Mouse (Mus musculus) heart, adult 2 months (tissue): Measurements from ENCODE around the gene Parp16. TPM values are rescaled to one million over a fixed set of nuclear protein-coding genes. Genes with fewer than 3 reads are reported as not detected.

Experiments
- DNase-seq, 2 experiments: peaks; one replicate each; pipeline ENCODE4 v3.0.0; 2021
- H3K27ac ChIP-seq: fragments of 200-600 bp; 2 replicates; pipeline ENCODE4 v1.8.1; 2022
- H3K27me3 ChIP-seq: fragments of 200-500 bp; 2 replicates; pipeline ENCODE4 v1.6.1; 2012; ENCODE audit warnings: mild to moderate bottlenecking, low read length, inconsistent platforms, mixed read lengths; ENCODE audit not compliant: control insufficient read depth, insufficient read depth
- H3K36me3 ChIP-seq: fragments of 200-500 bp; 2 replicates; pipeline ENCODE4 v1.6.1; 2012; ENCODE audit warnings: low read length, inconsistent platforms; ENCODE audit not compliant: control insufficient read depth, insufficient read depth
- H3K4me1 ChIP-seq: fragments of 200-500 bp; 2 replicates; pipeline ENCODE4 v1.6.1; 2011; ENCODE audit warnings: low read length; ENCODE audit not compliant: control insufficient read depth, insufficient read depth
- H3K4me3 ChIP-seq: fragments of 200-600 bp; 2 replicates; pipeline ENCODE4 v1.8.1; 2022
- H3K79me2 ChIP-seq: fragments of 200-500 bp; replicated peaks from 2 replicates; pipeline ENCODE4 v1.6.1; 2012; ENCODE audit warnings: mild to moderate bottlenecking, inconsistent platforms, low read length, moderate library complexity, mixed read lengths; ENCODE audit not compliant: control insufficient read depth, insufficient read depth
- H3K9ac ChIP-seq: fragments of 200-500 bp; 2 replicates; pipeline ENCODE4 v1.6.1; 2012; ENCODE audit warnings: low read depth, mild to moderate bottlenecking, control low read depth, inconsistent platforms, low read length, mixed read lengths
- CTCF ChIP-seq: fragments of 200-600 bp; IDR thresholded peaks from 2 replicates; pipeline ENCODE4 v1.8.1; 2022; ENCODE audit warnings: antibody characterized with exemption, mild to moderate bottlenecking, moderate library complexity
- EP300 ChIP-seq: fragments of 200-500 bp; IDR thresholded peaks from 2 replicates; pipeline ENCODE4 v1.6.1; 2011; ENCODE audit warnings: low read depth, low read length, control low read depth; ENCODE audit not compliant: insufficient read depth
- POLR2A ChIP-seq: fragments of 200-500 bp; IDR thresholded peaks from 2 replicates; pipeline ENCODE4 v1.6.1; 2011; ENCODE audit warnings: mild to moderate bottlenecking, low read depth, low read length, control low read depth; ENCODE audit not compliant: insufficient read depth
- WGBS: fragments of 180-500 bp; shearing (Covaris S2); methylation state at CpG from one replicate; pipeline ENCODE4 v1.1.7; 2018; 5-methylcytosine and 5-hydroxymethylcytosine counted together
- intact Hi-C: fragments of 180-260 bp; cut with DNase I; formaldehyde crosslinking; loops from one replicate; pipeline ENCODE4 v1.15.1; 2025
- polyA plus RNA-seq: library from polyadenylated mRNA; depleted of rRNA; stranded (reverse); fragments of >200 nt; gene quantifications from 2 replicates; pipeline ENCODE4 v1.2.3, GENCODE M21; 2012
- total RNA-seq, 2 experiments: library from RNA; stranded (reverse); gene quantifications; 2 replicates each; pipeline ENCODE4 v1.2.3; 2021

Parp16 gene
- total and polyA plus RNA-seq, 3 experiments, result 2.6 to 3.7 (median 3.1) TPM

GRCm38 (mm10) chr9:65244036-65244806, 49.1 kb downstream of the Parp16 start:
- TF ChIP-seq CTCF (no peak), POLR2A (no peak), EP300 (no peak)
- Histone ChIP-seq H3K27me3 (no peaks in the 10 kb centered on the region), H3K9ac (no peak overlapping the region), H3K36me3 (no peaks in the 10 kb centered on the region), H3K4me1 (no peaks in the 10 kb centered on the region), H3K4me3 (no peak overlapping the region), H3K79me2 (no peaks in the 10 kb centered on the region), H3K27ac (no peak overlapping the region)
- intact Hi-C loops, result no loop called here
- no peak for DNase-seq
- WGBS, result 48% methylated on average over 9 of the region's 9 CpGs

- Histone ChIP-seq H3K79me2 (no peaks in the 10 kb centered on the region), H3K27me3 (no peaks in the 10 kb centered on the region), H3K36me3 (no peaks in the 10 kb centered on the region), H3K27ac (no peak overlapping the region; the same call in 1 of the 2 replicates), H3K9ac (no peak overlapping the region), H3K4me3 (no peak overlapping the region), H3K4me1 (no peaks in the 10 kb centered on the region; the same call in 1 of the 2 replicates)
- 40% methylated on average over 16 of the region's 16 CpGs for WGBS
- DNase-seq, result peak; percentile 39 to 58
- intact Hi-C loops, result no loop called here
- TF ChIP-seq CTCF, result no peak
- TF ChIP-seq EP300, result no peak
- TF ChIP-seq POLR2A, result no peak
Observed at GRCm38 (mm10) chr9:65247502-65248376, 52.6 kb downstream of the Parp16 start.

GRCm38 (mm10) chr9:65248377-65248690, 53.2 kb downstream of the Parp16 start:
- TF ChIP-seq POLR2A (no peak), CTCF (no peak), EP300 (no peak)
- 53% methylated on average over 5 of the region's 5 CpGs for WGBS

GRCm38 (mm10) chr9:65252026-65252425, 56.9 kb downstream of the Parp16 start:
- DNase-seq, result no peak
- Histone ChIP-seq H3K36me3 (no peaks in the 10 kb centered on the region), H3K27me3 (no peaks in the 10 kb centered on the region), H3K4me3 (no peak overlapping the region), H3K9ac (no peak overlapping the region), H3K79me2 (no peaks in the 10 kb centered on the region), H3K4me1 (no peaks in the 10 kb centered on the region; the same call in 1 of the 2 replicates), H3K27ac (no peak overlapping the region)
- no peak for TF ChIP-seq POLR2A
- TF ChIP-seq CTCF, result no peak
- no peak for TF ChIP-seq EP300
- WGBS, result 63% methylated on average over 3 of the region's 3 CpGs
- intact Hi-C loops, result no loop called here

More at GRCm38 (mm10) chr9:65248377-65248690, 53.2 kb downstream of the Parp16 start:
- intact Hi-C loops, result no loop called here
- H3K27me3 ChIP-seq, result no peaks in the 10 kb centered on the region
- H3K9ac ChIP-seq, result no peak overlapping the region
- no peak overlapping the region for H3K27ac ChIP-seq
- H3K4me1 ChIP-seq, result no peaks in the 10 kb centered on the region; the same call in 1 of the 2 replicates
- no peaks in the 10 kb centered on the region for H3K79me2 ChIP-seq
- no peaks in the 10 kb centered on the region for H3K36me3 ChIP-seq
- no peak overlapping the region for H3K4me3 ChIP-seq
- DNase-seq, result peak in 1 of 2 experiments; percentile 44

GRCm38 (mm10) chr9:65255906-65256600, 60.9 kb downstream of the Parp16 start:
- Histone ChIP-seq H3K27me3 (no peaks in the 10 kb centered on the region), H3K36me3 (no peaks in the 10 kb centered on the region), H3K27ac (no peak overlapping the region), H3K4me1 (no peaks in the 10 kb centered on the region; the same call in 1 of the 2 replicates), H3K9ac (no peak overlapping the region), H3K4me3 (no peak overlapping the region), H3K79me2 (no peaks in the 10 kb centered on the region)
- DNase-seq, result peak in 1 of 2 experiments; percentile 22
- intact Hi-C loops, result no loop called here
- WGBS, result 75% methylated on average over 11 of the region's 11 CpGs
- TF ChIP-seq POLR2A (no peak), CTCF (no peak), EP300 (no peak)
